Mouse (Mus musculus) CH12F3 (cell line): ENCODE results near the gene Dcdc2b.

Experiments used
- in situ Hi-C: fragments of 300-500 bp; cut with MboI; formaldehyde crosslinking; loops from 2 replicates; pipeline ENCODE4 v1.14.3; 2020; ENCODE audit warnings: low sequenced_read_pairs

Gene Dcdc2b

DNA sequence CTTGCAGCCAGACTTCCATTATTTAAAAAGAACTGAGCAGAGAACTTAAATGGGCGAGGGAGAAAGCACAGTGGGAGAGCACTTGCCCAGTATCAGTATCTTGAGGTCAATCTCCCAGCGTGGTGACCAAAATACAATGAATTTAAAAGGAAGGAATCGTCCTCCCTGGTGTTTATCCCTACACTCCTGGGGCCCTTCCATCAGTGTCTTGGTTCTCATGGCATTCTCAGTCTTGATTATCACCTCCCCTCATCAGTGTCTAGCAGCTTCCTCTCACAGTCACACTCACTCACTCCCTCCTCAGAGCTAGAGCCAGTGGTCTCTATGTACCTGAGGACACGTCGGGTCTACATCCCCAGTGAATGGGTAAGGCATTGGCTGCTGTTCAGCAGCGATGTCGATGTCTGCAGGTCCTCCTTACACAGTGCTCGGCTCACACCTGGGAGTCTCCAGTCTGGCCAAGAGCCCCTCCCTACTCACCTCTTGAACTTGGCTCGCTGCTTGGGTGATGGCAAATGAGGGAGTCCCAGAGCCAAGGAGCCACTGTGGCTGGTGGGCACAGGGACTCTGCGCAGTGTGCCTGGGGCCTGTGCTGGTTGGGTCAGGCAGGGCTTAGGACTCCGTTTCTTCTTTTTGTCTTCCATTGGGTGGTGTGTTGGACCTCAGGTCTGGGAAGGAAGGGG is 8.2 kb upstream of the Dcdc2b start:
- in situ Hi-C loops: loop anchor here (25.0 kb wide), 1 partner anchor 260 kb away; no protein-coding TSS in a partner anchor

DNA sequence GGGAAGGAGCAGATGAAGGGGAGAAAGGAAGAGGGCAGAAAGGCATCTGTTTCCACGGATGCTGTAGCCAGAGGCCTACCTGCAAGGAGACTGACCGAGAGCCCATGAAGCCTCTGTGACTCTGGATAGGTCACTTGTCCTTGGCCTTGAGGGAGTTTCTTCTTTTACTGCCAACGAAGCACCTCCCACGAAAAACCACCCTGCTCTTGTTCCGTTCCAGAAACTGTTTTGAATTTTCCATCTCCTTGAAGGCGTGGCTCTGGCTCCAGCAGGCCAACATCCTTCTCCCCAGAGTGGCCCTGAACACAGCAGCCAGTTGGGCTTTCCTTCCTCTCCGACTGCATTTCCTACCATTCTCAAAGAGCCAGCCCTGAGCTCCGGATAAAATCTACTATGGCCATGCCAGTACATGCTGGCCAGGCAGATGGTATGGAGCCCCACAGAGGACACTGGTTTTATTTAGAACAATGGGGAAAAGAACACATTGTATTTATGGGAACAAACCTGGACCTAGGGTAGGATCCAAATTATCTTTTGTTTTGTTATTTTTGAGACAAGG is 7.3 kb upstream of the Dcdc2b start:
- in situ Hi-C loops: loop anchor here (25.0 kb wide), 1 partner anchor 259 kb away; no protein-coding TSS in a partner anchor

DNA sequence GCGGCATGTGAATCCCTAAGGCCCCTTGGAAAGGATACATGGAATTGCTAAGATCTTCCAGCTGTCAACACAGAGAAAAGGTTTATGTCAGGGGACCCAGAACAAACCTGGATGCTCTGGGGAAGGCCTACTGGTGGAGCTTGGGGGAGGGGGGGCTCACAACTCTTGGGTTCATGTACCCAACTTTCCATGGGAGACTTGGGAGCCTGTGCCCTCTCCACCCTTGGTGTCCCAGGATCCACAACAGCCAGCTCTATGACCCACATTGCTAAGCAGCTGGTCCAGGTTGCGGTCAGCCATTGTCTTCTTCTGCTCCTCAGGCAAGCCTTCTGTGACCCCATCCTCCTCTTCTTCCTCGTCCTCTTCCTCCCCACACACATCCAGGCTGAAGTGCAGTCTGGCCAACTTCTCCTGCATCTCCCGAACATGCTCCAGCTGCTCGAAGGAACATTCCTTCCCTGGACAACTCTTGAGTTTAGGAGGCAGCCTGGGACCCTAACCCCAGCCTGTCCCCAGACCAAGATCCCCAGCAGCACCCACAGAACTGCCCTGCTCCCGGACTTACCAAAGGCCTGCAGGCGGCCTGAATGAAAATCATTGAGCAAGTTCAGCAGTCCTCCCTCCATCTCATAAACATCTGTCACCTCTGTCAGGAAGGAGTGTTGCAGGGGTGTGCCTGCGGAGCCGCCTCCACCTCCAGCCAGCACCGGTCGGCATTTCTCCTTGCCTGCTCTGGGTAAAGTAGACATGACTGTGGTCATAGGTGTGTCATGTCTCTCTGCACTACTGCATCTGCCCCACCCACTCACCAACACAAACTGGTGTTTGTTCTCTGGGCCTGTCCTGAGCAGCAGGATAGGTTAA is 6.6 kb upstream of the Dcdc2b start:
- in situ Hi-C loops: loop anchor here (25.0 kb wide), 1 partner anchor 258 kb away; no protein-coding TSS in a partner anchor

DNA sequence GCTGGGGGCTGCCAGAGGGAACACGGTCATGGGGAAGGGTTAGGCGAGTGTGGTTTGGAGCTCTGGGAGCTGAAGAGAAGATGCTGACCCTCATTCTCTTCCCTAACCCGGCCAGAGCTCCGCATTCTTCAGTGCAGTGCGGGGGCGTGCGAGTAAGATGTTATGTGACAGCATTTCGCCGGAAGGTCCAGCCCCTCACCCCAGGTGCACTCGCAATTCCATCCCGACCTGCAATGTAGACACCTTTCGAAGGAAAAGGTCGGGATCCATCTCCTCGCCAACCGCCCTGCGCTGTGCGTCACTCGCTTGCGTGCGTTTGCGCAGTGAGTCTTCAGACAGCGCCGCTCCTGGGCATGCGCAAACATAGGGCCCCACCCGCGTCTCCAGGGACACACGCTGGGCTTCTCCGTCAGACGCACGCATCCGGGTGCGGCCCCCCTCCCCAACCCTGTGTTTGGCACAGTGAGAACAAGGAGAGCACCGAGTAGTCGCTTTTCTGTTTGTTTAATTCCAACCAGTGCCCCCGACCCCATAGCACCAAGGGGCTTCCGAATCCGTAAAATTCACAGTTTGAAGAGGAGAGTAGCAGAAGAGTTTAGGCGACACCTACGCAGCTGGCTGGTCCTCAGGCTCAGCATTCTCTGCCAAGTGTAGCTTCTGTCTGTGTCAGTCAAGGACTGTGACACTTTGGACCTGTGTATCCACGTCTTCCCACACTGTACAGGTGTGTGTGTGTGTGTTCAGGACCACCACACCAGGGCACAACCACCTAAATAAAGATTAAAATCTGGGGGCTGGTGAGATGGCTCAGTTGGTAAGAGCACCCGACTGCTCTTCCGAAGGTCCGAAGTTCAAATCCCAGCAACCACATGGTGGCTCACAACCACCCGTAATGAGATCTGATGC is 5.0 kb upstream of the Dcdc2b start, which contains the start of gene Iqcc:
Gene Iqcc (minus strand): TSS at position 314 of the 906 bp plus-strand sequence.
- in situ Hi-C loops: loop anchor here (25.0 kb wide), 1 partner anchor 257 kb away; no protein-coding TSS in a partner anchor

DNA sequence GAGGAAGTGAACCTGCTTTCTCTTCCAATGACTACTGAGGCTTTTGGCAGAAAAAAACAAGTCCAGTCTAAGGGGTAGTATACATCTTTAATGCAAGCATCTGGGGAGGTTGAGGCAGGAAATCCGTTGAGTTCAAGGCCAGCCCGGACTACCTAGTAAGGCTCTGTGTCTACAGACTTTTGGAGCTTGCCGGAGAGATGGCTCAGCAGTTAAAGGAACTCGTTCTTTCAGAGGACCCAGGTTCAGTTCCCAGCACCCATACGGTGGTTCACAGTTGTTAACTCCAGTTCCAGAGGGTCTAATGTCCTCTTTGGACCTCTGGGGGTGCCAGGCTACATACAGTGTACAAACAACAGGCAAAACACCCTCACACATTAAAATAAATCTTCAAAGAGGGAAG is 4.0 kb upstream of the Dcdc2b start:
- in situ Hi-C loops: loop anchor here (25.0 kb wide), 1 partner anchor 256 kb away; no protein-coding TSS in a partner anchor

DNA sequence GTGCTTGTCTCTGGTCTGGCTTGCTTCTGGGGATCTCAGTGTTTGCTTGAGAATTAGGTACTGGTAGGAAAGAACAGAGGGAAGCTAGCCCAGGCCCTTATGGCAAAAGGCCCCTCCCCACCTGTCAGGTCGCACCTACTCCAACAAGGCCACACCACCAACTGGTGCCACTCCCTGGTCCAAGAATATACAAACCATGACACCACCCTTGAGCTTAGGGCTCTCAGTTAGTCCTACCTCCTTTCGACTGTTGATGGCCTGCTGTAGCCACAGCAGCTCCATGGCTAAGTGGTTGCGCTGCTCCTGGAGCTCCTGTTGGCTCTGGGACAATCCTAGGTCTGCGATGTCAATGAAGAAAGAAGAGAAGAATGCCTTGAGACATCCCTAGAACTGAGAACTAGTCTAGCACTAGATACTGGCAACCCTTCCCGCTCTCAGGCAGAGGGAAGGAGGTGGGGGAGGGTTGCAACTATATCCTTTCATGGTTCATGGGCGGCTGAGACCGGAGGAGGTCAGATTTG is 3.1 kb upstream of the Dcdc2b start:
- in situ Hi-C loops: loop anchor here (25.0 kb wide), 1 partner anchor 255 kb away; no protein-coding TSS in a partner anchor

DNA sequence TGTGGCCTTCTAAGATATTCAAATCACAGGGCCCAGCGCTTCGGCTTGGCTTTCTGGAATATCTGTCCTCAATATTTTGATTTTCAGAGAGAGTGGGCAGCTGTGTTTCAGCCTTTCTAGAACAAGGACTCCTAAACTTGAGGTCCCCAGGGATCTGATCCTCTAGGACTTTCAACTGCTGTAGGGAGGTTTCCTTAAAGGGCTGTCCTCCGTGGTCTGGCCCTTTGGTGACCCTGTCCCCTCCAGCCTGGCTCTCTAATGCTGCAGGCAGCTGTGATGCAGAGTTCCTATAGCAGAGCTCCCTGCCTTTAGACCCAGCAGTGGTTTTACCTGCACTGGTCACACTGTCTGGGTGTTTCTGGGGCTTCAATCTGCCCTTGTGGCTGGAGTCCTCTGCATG is 2.6 kb upstream of the Dcdc2b start:
- in situ Hi-C loops: loop anchor here (25.0 kb wide), 1 partner anchor 254 kb away; no protein-coding TSS in a partner anchor

DNA sequence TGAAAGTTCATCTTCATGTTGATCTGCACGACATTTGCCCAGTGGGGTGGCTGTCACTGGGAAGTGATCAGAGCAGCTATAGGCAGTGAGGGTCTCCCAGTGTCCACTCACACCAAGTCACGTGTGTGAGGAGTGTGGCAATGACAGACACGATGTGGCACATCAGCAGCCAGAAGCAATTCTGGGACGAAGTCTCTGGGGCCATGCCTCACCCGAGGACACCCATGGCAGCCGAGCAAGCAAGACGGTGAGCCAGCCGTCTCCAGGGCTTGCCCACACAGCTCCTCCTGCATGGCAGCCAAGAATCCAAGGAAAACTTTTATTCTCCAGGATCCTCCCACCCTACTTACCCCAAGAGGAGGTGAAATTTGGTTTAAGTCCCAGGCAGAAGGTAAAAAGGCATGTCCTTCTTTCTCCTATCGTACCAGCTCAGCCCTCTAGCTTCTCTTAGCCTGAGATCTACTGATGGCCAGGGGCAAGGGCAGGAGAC is 1.8 kb upstream of the Dcdc2b start:
- in situ Hi-C loops: loop anchor here (25.0 kb wide), 1 partner anchor 254 kb away; no protein-coding TSS in a partner anchor

DNA sequence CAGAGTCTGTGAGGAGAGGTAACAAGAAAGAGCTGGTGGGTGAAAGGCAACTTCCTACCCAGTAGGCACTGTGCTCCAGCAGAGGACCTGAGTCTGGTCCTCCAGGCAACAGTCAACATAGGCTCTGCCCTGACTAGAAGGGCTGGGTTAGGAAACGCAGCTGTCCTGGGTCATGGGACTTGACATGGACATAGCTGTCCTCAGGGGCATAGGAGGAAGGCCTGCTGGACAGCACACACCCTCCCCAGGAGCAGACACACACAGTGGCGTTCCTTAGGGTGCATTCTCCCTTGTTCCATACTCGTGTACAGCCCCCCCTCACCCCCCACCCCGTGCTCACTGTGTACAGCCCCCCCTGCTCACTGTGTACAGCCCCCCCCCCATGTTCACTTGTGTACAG is 3.6 kb downstream of the Dcdc2b start:
- in situ Hi-C loops: loop anchor here (25.0 kb wide), 1 partner anchor 248 kb away; no protein-coding TSS in a partner anchor

DNA sequence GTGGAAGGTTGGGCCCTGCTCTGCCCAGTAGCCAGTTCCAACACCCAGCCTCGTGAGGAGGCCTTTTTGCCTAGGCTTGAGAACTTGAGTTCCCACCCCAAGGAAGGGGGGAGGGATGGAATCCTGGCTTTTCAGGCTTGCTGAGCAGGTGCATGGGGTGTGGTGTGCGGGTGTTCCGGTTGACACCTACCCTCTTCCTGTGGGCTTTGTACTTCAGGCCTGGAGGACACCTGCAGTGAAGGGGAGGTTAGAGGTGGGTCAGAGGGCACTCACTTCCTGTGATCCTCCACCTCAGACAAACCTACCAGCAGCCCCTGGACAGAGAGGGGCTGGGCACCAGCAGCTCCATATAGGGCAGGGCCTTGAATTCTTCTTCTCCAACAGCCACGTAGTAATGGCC is 4.0 kb downstream of the Dcdc2b start:
- in situ Hi-C loops: loop anchor here (25.0 kb wide), 1 partner anchor 248 kb away; no protein-coding TSS in a partner anchor

DNA sequence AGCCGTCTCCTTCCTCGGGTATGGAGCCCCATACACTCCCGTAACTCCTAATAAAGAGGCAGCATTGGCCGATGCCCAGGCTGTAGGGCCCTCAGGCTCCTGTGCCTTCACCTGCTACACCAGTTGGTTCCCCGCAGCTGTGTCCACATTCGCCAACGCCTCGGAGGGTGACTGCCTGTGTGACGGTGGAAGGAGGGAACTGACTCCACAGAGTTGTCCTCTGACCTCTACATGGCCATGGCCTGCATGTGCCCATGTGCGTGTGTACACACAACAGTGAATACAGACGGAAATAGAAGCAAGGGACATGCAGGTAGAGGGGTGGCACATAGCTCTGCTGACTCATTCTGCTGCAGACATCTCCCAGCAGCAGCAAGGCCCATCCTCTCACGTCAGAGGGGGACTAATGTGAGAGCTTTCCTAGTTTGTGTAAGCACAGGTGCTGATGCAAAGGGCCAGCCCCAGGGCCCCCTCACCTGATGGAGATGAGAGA is 4.9 kb downstream of the Dcdc2b start:
- in situ Hi-C loops: loop anchor here (10.0 to 25.0 kb wide), 2 partner anchors 64 to 247 kb away; partner anchors contain the start of gene Hdac1

DNA sequence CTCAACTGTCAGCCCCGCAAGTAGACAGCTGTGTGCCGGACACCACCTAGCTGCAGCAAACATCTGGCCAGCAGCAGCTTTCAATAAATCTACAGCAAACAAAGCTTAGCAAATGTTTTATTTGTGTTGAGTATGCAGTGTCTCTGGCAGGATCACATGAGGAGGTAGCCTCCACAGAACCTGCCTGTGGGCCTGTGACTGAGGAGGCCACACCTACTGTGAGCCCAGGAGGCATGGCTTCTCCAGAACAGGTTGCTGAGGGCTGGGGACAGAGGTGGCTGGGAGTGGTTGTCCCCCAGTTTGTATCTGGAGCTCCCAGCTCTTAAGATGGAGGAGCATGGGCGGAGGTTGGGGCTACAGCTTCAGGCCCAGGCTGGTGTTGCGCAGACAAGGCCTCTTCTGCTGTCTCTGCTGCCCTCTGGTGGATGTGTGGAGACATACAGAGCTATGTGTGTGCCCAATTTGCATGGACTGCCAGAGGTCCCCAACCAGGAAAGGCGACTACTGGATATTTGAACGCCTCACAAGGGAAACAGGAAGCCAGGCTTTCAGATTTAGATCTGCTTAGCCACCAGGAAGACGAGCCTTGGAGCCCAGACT is 5.5 kb downstream of the Dcdc2b start:
- in situ Hi-C loops: loop anchor here (10.0 to 25.0 kb wide), 2 partner anchors 64 to 246 kb away; partner anchors contain the start of gene Hdac1

DNA sequence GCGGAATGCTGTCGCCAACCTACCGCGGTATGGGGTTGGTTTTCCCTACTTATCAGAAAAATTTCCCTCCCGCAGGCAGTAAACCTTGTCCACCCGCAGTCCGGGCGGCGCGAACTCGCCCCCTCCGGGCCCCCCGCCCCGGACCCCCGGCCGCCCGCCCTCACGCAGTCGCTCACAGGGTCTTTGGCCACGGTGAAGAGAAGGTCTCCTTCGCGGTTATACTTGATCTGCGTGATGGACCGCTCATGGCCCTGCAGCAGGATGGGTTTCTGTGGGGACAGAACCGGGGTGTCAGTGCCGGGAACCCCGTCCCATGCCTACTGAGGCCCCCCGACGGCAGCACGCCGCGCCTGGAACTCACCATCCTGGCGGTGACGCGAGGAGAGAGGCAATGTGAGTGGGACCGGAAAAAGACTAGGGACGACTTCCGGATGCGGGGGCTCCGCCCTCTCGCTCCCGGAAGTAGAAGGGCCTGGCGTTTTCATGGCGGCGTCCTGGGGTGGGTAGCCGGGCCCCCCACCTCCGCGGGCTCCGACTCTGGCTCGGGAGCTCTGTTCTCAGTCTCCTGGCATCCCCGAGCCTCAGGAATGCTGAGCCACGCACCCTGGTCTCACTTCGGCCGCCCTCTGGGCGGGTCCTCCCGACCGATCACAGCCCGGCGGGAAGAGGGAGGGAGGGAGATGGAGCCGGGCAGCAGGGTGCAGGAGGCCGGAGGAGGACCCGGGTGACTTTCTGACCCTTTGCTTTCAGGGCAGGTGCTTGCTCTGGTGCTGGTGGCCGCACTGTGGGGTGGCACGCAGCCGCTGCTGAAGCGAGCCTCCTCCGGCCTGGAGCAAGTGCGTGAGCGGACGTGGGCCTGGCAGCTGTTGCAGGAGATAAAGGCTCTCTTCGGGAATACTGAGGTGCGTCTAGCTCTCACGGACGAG is 13.6 kb downstream of the Dcdc2b start, which contains the start of the genes Eif3i and Tmem234:
Gene Eif3i (minus strand): TSS at position 416 of the 926 bp plus-strand sequence.
Gene Tmem234 (plus strand): TSS at position 436 of the 926 bp plus-strand sequence.
- in situ Hi-C loops: loop anchor here (10.0 to 25.0 kb wide), 2 partner anchors 56 to 238 kb away; partner anchors contain the start of gene Hdac1

DNA sequence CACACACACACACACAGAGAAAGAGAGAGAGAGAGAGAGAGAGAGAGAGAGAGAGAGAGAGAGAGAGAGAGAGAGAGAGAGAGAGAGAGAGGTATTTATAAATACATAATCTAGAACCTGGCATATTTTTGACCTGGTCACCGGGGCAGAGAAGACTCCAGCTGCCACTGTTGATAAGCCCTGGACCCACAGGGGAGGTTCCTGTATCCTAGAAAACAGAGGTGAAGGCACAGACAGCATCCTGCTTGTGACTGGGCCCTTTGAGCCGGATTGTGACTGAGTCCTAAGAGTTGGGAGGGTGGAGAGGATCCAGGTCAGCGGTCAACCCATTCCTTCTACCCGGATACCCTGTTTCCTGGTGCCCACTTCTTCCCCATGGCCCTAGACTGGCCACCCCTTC is 25.2 kb downstream of the Dcdc2b start:
- in situ Hi-C loops: no loop called here

DNA sequence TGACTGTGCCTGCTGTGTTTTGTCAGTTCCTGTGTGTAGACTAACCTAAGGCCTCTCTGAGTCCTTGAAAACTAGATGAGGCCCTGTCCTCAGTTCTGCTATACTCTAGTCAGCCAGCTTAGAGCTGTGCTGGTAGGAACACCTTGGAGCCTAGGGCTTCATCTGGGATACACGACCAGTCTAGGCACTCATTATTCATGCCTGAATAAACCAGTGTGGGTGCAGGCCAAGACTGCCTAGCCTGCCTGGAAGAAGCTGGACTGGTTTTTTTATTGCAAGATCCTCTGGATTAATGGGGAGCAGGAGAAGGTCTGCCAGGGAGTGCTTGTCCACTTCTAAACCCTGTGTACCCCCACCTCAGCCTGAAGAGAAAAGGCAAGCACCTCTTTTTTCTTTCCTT is 27.1 kb downstream of the Dcdc2b start:
- in situ Hi-C loops: no loop called here

DNA sequence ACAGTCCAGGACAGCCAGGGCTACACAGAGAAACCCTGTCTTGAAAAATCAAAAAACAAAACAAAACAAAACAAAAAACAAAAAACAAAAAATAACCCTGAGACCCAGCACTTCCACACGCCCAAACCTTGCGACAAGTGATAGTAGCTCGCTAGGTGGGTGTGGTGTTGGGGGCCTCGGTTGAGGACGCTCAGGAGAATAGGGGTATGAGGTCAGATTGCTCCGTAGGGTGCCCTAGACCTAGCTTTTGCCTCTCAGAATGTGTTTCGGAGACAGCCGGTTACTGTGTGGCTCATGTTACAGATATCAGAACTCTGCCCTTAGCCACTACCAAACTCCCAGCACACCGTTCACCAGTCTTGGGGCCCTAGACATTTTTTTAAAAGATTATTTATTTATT is 28.3 kb downstream of the Dcdc2b start:
- in situ Hi-C loops: no loop called here

DNA sequence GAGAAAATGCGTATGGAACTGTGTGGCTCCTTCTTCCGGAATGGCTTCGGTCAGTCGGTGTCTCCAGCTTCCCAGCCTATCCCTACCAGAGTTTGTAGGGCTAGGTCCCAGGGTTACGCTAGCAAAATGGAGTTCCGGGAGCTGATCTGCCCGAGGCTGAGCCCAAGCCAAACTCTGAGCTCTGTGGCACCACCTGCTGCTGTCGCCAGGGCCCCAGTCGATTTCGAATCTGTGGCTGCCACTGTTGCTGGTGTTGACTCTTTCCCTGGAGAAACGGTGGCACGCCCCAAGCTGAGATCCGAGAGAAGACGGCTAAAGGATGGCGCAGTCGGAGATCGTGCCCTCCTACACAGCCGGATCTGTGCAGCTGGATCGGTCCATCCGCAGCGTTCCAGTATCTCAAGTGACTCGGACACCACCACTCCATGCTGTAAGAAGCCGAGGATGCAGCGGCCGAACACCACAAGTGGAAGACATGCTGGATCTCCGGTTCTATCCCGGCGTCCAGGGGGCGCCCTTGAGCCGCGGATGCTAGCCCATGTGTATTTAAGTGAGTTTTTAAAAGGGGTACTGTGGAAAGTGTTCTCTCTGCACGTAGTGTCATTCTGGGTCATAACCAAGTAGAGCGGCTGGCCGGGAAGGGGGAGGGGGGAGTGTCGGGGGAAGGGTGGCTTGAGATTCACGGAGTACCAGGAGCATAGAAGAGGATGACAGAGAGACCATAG is 29.0 kb downstream of the Dcdc2b start:
- in situ Hi-C loops: no loop called here
